Mouse (Mus musculus): ENCODE results near the gene Rbm44.

- no peak for TF ChIP-seq CTCF (IDR thresholded peaks at IDR 0.05; ENCODE audit: borderline replicate concordance, extremely low read depth, insufficient read depth, insufficient read length)
- no peak for TF ChIP-seq POLR2A (IDR thresholded peaks at IDR 0.05; ENCODE audit: borderline replicate concordance, extremely low read depth, insufficient read depth, insufficient read length, poor library complexity, severe bottlenecking)
Measured at GRCm38 (mm10) chr1:91180723-91181122, 35.8 kb downstream of the Rbm44 start.
